Mouse (Mus musculus) spleen, postnatal 4 days (tissue): ENCODE measurements around the gene Ifna5.

ENCODE experiments used
- DNase-seq, 2 experiments: peaks; one replicate each; pipeline ENCODE4 v3.0.0; 2022; ENCODE audit warnings: low spot score in 2 of 2

Gene Ifna5

DNA sequence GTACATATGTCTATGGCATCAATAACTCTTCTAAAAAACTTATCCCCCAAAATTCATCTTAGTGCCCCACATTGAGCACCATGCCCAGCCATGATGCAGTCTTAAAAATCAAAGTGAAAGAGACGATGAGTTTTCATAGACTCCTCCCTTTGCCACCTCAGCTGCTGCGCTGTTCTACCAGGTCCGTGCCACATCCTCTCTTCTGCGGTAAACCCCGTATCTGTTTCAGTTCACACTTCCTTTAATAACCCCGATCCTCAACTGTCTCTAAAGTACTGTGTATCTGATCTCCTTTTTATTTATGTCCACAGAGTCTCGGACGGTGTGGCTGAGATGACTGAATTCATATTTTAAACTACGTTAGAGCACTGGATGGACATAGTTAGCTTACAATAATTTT, 29.3 kb downstream of the Ifna5 start:
- peak in 1 of 2 experiments; percentile 24 for DNase-seq

DNA sequence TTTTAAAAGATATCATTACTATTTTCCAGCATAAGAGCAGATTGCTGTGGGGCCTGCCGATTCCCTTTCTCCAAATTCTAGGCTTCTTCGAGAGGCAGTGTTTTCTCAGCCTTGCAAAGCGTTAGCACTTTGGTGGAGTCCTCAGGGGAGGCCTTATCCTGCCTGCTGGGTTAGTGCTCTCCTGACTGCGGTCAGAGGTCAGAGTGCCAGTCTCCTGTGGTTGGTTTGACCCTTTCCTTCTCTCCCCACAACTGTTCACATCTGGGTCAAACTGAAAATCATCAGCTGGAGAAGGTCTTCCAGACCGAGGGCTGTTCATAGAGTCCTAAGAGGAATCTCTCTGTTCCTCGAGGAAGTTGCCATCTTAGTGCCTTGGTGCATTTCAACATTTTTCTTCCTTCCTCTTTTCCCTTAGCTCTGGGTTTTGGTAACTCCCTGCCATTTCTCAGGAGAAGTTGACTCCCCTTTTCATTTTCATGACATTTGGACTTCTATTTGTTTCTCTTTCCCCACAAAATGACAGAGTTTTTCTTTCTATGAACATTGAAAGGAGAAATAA, 29.8 kb downstream of the Ifna5 start:
- DNase-seq = no peak

DNA sequence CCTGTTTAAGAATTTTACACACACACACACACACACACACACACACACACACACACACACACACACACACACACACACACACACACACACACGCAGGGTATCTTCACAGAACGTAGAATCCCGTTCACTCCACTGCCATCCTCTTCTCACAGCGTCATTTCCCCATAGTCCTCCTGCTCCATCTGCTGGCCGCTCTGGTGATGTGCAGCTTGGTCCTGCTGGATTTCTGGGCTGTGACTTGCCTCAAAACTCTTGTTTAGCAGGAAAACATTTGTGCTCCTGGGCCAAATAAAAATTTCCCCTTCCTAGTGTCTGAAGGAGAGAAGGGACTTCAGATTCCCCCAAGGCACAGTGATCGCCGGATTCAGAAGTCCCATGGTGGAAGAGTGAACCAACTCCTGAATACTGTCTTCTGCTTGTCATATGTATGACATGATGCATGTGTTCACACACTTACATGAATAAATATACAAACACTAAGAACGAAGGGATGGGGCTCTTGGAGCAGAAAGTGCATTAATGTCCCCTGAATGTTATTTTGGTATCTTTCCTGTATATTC, 32.1 kb downstream of the Ifna5 start:
- peak; percentile 74 to 89 for DNase-seq

DNA sequence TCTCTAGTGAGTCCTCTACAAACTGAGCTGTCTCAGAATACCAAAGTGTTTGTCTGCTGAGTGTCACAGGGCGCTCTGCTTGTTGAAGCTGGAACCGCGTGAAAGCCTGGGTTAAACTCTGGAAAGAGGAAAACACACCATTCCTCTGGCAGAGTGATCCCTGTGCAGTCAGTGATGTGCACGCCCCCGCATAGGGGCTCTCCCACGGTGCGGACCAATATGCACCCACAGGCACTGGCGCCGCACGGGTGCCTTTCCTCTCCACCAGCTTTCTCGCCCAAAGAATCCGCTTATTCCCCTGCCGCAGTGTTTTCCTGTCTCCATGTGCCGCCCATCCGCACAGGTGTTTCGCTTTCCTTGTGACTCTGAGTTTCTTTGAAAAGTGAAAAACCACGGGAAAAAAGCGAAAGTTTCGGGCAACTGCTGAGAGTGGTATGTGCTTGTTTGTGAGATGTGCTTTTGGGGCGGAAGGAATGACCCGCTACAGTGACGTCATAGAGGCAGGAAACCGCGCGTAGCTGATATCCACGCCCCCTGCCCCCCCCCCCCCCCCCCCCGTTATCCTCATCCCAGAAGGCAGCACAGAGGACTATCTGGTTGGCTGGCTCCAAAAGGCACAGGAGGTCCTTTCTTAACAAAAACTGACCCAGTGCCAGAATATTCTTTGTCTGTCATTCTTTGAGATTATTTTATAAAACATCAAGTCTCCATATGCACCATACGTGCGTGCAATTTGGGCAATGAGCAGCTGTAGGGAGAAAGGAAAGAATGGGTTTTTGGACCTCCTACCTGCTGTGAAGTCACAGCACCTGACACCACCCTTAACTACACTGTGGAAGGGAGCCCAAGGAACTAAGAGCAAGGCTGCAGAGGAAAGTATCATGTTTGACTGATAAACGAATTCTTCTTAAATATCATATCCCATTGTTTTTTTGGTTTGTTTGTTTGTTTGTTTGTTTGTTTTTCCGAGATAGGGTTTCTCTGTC, 32.9 kb downstream of the Ifna5 start:
- DNase-seq = no peak

DNA sequence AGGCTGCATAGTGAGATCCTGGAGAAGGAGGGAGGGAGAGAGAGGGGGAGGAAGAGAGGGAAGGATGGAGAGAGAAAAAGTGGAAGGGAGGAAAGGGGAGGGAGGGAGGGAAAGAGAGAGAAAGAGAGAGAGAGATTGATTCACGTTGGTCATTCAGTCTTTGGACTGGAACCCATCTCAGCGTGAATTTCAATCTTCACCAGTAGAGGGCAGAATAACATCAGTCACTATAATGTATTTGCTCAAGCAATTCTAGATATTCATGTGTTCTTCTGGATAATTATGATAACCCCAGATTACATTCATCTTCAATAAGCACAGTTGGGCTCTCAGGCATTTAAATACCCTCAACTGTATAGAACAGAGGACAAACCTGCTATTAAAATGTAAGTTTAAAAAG, 37.4 kb downstream of the Ifna5 start:
- DNase-seq = no peak

DNA sequence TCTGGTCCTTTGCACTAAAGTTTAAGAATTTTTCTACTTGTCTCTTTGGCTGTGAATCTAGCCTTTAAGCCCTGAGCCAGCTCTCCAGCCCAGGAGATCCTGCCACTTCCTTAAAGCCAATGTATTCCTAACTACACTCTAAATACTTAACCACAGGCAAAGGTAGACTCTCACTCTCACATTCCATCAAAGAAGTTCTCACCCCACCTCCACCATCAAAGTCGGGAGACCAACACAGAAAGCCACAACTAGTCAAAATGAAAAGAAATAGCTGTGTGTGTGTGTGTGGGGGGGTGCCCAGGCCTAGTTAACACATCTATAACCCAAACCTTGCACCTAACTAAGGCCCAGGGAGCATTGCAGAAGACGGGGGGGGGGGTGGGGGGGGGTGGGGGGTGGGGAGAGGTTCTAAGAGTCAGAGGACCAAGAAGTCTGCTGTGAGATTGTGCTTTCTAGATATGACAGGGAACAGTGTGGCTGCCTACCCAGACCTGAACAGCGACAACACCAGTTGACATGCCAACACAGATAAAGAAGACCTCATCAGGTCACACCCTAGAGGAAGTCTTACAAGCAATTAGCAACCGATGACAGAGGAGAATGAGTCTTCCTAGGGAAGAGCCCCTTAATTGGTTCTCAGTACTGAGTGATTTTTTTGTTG, 40.2 kb downstream of the Ifna5 start:
- no peak for DNase-seq

DNA sequence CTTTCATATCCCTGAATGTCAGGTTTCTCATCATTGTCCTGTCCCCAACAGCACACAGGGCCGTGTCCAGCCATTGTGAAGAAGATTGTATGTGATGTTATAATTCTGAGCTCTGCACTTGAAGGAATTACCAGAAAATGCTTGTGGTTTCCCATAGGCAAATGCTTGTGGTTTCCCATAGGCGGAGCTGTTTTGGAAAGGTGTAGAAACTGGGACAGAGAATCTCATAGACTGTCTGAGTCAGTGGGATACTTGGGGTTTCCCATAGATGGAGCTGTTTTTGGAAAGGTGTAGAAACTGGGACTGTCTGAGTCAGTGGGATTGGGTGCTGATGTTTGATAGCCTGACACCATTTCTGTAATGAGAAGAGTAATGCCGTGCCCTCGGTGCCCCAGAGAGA, 41.2 kb downstream of the Ifna5 start:
- no peak for DNase-seq

DNA sequence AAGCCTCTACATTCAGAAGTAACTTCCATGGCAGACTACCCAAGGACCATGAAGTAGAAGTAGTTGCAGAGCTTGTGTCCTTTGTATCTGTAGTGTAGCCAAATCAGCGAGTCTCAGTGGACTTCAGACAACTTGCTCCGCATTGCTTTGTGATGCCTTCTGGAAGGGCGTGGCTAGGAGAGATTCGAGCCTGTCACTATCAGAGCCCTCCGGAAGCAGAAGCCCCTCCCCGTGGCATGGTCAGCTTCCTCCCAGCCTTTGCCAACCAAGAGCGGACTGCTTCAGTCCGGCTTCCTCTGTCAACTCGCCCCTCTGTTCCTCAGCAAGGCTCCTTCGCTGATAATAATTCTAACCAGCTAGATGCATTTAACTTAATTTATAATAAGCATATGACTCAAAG, 42.9 kb downstream of the Ifna5 start:
- no peak for DNase-seq

DNA sequence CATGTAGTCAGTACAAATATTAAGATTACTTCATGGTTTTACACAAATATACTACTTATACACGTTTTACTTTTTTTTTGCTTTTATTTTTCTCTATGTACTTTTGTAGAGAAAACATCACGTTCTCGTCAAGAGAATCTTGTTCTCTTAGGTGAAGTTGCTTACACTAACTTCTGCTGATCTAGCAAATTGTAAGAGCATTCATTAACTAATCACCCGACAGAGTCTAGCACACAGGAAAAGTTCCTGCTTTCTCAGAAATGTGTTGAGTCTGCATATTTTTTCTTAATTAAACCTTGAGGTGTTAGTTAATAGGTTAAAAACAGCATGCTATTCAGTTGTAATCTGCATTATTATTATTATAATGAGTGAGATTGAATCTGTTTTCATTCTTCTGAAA, 43.4 kb downstream of the Ifna5 start:
- no peak for DNase-seq

DNA sequence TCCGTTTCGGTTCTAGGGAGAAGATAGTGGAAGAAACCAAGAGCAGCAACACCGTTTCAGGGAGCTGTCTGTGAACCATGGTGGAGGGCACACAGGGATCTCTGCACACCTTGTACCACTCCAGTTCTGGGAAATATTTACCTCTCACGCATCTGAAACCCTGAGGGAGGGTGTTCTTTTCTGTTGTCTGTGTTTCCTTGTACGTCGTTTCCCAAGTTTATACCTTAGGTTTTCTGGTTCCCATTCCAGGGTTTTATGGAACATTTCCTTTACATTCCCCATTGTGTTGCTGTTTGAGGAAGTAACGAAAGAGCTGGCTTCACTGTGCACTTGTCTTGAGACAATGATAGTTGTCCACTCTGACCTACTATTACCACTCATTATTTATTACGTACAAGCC, 44.8 kb downstream of the Ifna5 start, which contains the start of gene Ifne:
Ifne (minus strand) TSS at position 101 of the 400 bp plus-strand sequence.
- no peak for DNase-seq
